Mouse (Mus musculus): ENCODE data around the gene Vmn1r76. TPM values are rescaled to one million over a fixed set of nuclear protein-coding genes. Genes with fewer than 3 reads are reported as not detected.

The Vmn1r76 gene
- polyA plus RNA-seq (2015; fragmentation: Nextera tagmentation; extraction: Ambion mirVana), result not detected in 2 replicates

GRCm38 (mm10) chr7:11938113-11938512 lies at the start of gene Vmn1r76:
Gene Vmn1r76 (minus strand): TSS chr7:11938213.
- no peaks in the 10 kb centered on the region for H3K4me1 ChIP-seq (ENCODE audit: control insufficient read depth, insufficient read depth, low read length)
- H3K27me3 ChIP-seq (replicated peaks; ENCODE audit: control insufficient read depth, insufficient read depth, low read length), result no peaks in the 10 kb centered on the region
- no peak for ATAC-seq
- H3K27ac ChIP-seq (ENCODE audit: low read length), result no peak within 1 kb of the TSS
- H3K9me3 ChIP-seq (ENCODE audit: control insufficient read depth, low read length), result no peaks in the 10 kb centered on the region; the same call in 1 of the 2 replicates
- no peak within 1 kb of the TSS for H3K9ac ChIP-seq (ENCODE audit: low read depth, low read length)
- no peak within 1 kb of the TSS for H3K4me3 ChIP-seq (ENCODE audit: low read length)
- H3K4me2 ChIP-seq (ENCODE audit: low read depth, low read length), result no peak within 1 kb of the TSS
- no peaks in the 10 kb centered on the region for H3K36me3 ChIP-seq (ENCODE audit: control insufficient read depth, insufficient read depth, low read length)

GRCm38 (mm10) chr7:11972611-11973010 lies 34.6 kb upstream of the Vmn1r76 start:
- no peak for ATAC-seq
- Histone ChIP-seq H3K4me2 (ENCODE audit: low read depth, low read length) (no peak overlapping the region), H3K36me3 (ENCODE audit: control insufficient read depth, insufficient read depth, low read length) (no peaks in the 10 kb centered on the region), H3K4me3 (ENCODE audit: low read length) (no peak overlapping the region), H3K27ac (ENCODE audit: low read length) (no peak overlapping the region), H3K9me3 (ENCODE audit: control insufficient read depth, low read length) (no peaks in the 10 kb centered on the region), H3K4me1 (ENCODE audit: control insufficient read depth, insufficient read depth, low read length) (no peaks in the 10 kb centered on the region), H3K9ac (ENCODE audit: low read depth, low read length) (no peak overlapping the region), H3K27me3 (replicated peaks; ENCODE audit: control insufficient read depth, insufficient read depth, low read length) (no peaks in the 10 kb centered on the region)

- no peak for ATAC-seq
- no peak overlapping the region for H3K9ac ChIP-seq (ENCODE audit: low read depth, low read length)
- H3K36me3 ChIP-seq (ENCODE audit: control insufficient read depth, insufficient read depth, low read length), result no peaks in the 10 kb centered on the region
- no peak overlapping the region for H3K4me2 ChIP-seq (ENCODE audit: low read depth, low read length)
- H3K27me3 ChIP-seq (replicated peaks; ENCODE audit: control insufficient read depth, insufficient read depth, low read length), result no peaks in the 10 kb centered on the region
- H3K27ac ChIP-seq (ENCODE audit: low read length), result no peak overlapping the region
- no peaks in the 10 kb centered on the region for H3K9me3 ChIP-seq (ENCODE audit: control insufficient read depth, low read length)
- 72% methylated on average over 3 of the region's 3 CpGs for WGBS
- H3K4me1 ChIP-seq (ENCODE audit: control insufficient read depth, insufficient read depth, low read length), result no peaks in the 10 kb centered on the region
- no peak overlapping the region for H3K4me3 ChIP-seq (ENCODE audit: low read length)
Observed at GRCm38 (mm10) chr7:11947991-11948390, 10.0 kb upstream of the Vmn1r76 start.

GRCm38 (mm10) chr7:11874330-11874729 lies 63.7 kb downstream of the Vmn1r76 start, which contains the start of gene Vmn1r75:
Gene Vmn1r75 (plus strand): TSS chr7:11874630.
- H3K27ac ChIP-seq (ENCODE audit: low read length), result no peak within 1 kb of the TSS
- no peak within 1 kb of the TSS for H3K4me2 ChIP-seq (ENCODE audit: low read depth, low read length)
- H3K27me3 ChIP-seq (replicated peaks; ENCODE audit: control insufficient read depth, insufficient read depth, low read length), result no peaks in the 10 kb centered on the region
- no peak within 1 kb of the TSS for H3K9ac ChIP-seq (ENCODE audit: low read depth, low read length)
- no peaks in the 10 kb centered on the region for H3K4me1 ChIP-seq (ENCODE audit: control insufficient read depth, insufficient read depth, low read length)
- H3K36me3 ChIP-seq (ENCODE audit: control insufficient read depth, insufficient read depth, low read length), result no peaks in the 10 kb centered on the region
- no peak within 1 kb of the TSS for H3K4me3 ChIP-seq (ENCODE audit: low read length)
- H3K9me3 ChIP-seq (ENCODE audit: control insufficient read depth, low read length), result peaks cover 6% of the 10 kb centered on the region; the same call in 1 of the 2 replicates
- ATAC-seq, result no peak

Other genes starting within 250 kb of the Vmn1r76 start
- not detected in 2 replicates for gene Vmn1r73, start 207.9 kb downstream of the Vmn1r76 start, polyA plus RNA-seq (2015; fragmentation: Nextera tagmentation; extraction: Ambion mirVana)
- not detected in 2 replicates for gene Vmn1r74, start 104.2 kb downstream of the Vmn1r76 start, polyA plus RNA-seq (2015; fragmentation: Nextera tagmentation; extraction: Ambion mirVana)
- gene Vmn1r75, start 63.6 kb downstream of the Vmn1r76 start, polyA plus RNA-seq (2015; fragmentation: Nextera tagmentation; extraction: Ambion mirVana), result not detected in 2 replicates
- not detected in 2 replicates for gene Vmn1r77, start 98.5 kb upstream of the Vmn1r76 start, polyA plus RNA-seq (2015; fragmentation: Nextera tagmentation; extraction: Ambion mirVana)
- not detected in 2 replicates for gene Vmn1r78, start 212.0 kb upstream of the Vmn1r76 start, polyA plus RNA-seq (2015; fragmentation: Nextera tagmentation; extraction: Ambion mirVana)
- not detected in 2 replicates for gene Vmn1r79, start 233.1 kb upstream of the Vmn1r76 start, polyA plus RNA-seq (2015; fragmentation: Nextera tagmentation; extraction: Ambion mirVana)